Mouse (Mus musculus) MEL (cell line): ENCODE measurements at regions not wholly inside any gene's neighbourhood (a gene's known extent, or its start where the extent isn't known, plus 50 kb on each side); places are given as distances from the start of the nearest gene placed in this dataset.

Experiments
- DNase-seq: peaks from one replicate; pipeline ENCODE4 v3.0.0; 2011; ENCODE audit warnings: low read depth, low spot score
- H3K27ac ChIP-seq: 2 replicates; pipeline ENCODE4 v1.5.1; 2012; ENCODE audit warnings: low read depth, mild to moderate bottlenecking, control low read depth, low read length, moderate library complexity; ENCODE audit not compliant: control insufficient read depth
- H3K27me3 ChIP-seq, 2 experiments: fragments of 150-350 bp in 1 of 2; sonication (generic) in 1 of 2; 2 replicates each; pipeline ENCODE4 v1.6.1; 2012; ENCODE audit warnings: low read length in 2 of 2, mild to moderate bottlenecking in 2 of 2, improper control_type of control experiment in 1 of 2, moderate library complexity in 1 of 2; ENCODE audit not compliant: insufficient read depth in 2 of 2, control insufficient read depth in 1 of 2
- H3K36me3 ChIP-seq, 2 experiments: 2 replicates each; pipeline ENCODE4 v1.6.1; 2012 to 2014; ENCODE audit warnings: low read length in 2 of 2, improper control_type of control experiment in 1 of 2, inconsistent platforms in 1 of 2, mild to moderate bottlenecking in 1 of 2; ENCODE audit not compliant: insufficient read depth in 2 of 2, control insufficient read depth in 1 of 2
- H3K4me1 ChIP-seq, 2 experiments: fragments of 150-350 bp in 1 of 2; sonication (generic) in 1 of 2; 2 replicates each; pipeline ENCODE4 v1.6.1; 2012; ENCODE audit warnings: low read length in 2 of 2, improper control_type of control experiment in 1 of 2, mild to moderate bottlenecking in 1 of 2; ENCODE audit not compliant: insufficient read depth in 2 of 2, control insufficient read depth in 1 of 2
- H3K4me3 ChIP-seq, 2 experiments: fragments of 150-350 bp in 1 of 2; sonication (generic) in 1 of 2; 2 replicates each; pipeline ENCODE4 v1.5.1; 2012; ENCODE audit warnings: low read depth in 2 of 2, low read length in 2 of 2, mild to moderate bottlenecking in 2 of 2, moderate library complexity in 2 of 2, control low read depth in 1 of 2, improper control_type of control experiment in 1 of 2; ENCODE audit not compliant: control insufficient read depth in 1 of 2, insufficient read depth in 1 of 2
- H3K79me2 ChIP-seq: 2 replicates; pipeline ENCODE4 v1.6.1; 2012; ENCODE audit warnings: mild to moderate bottlenecking, low read length, moderate library complexity; ENCODE audit not compliant: control insufficient read depth, poor library complexity, insufficient read depth
- H3K9ac ChIP-seq: 2 replicates; pipeline ENCODE4 v1.6.1; 2012; ENCODE audit warnings: low read depth, mild to moderate bottlenecking, control low read depth, low read length, moderate library complexity; ENCODE audit not compliant: control insufficient read depth, poor library complexity, severe bottlenecking
- H3K9me3 ChIP-seq: fragments of 150-350 bp; sonication (generic); replicated peaks from 2 replicates; pipeline ENCODE4 v1.6.1; 2012; ENCODE audit warnings: mild to moderate bottlenecking, low read length, improper control_type of control experiment, moderate library complexity; ENCODE audit not compliant: insufficient read depth
- BHLHE40 ChIP-seq: IDR thresholded peaks from 2 replicates; pipeline ENCODE4 v1.6.1; 2012; ENCODE audit warnings: low read depth, mild to moderate bottlenecking, inconsistent platforms, low read length, improper control_type of control experiment, borderline replicate concordance
- ELF1 ChIP-seq: IDR thresholded peaks from 2 replicates; pipeline ENCODE4 v1.6.1; 2014; ENCODE audit warnings: low read depth, mild to moderate bottlenecking, inconsistent platforms, low read length, improper control_type of control experiment, moderate library complexity
- EP300 ChIP-seq, 2 experiments: IDR thresholded peaks; 2 replicates each; pipeline ENCODE4 v1.6.1; 2011; ENCODE audit warnings: improper control_type of control experiment in 2 of 2, low read length in 2 of 2, low read depth in 1 of 2, mild to moderate bottlenecking in 1 of 2
- ETS1 ChIP-seq: IDR thresholded peaks from 2 replicates; pipeline ENCODE4 v1.6.1; 2012; ENCODE audit warnings: low read depth, mild to moderate bottlenecking, inconsistent platforms, low read length, improper control_type of control experiment, moderate library complexity
- GABPA ChIP-seq: IDR thresholded peaks from 2 replicates; pipeline ENCODE4 v1.6.1; 2012; ENCODE audit warnings: low read depth, mild to moderate bottlenecking, inconsistent platforms, low read length, improper control_type of control experiment, moderate library complexity
- GATA1 ChIP-seq: IDR thresholded peaks from 2 replicates; pipeline ENCODE4 v1.6.1; 2011; ENCODE audit warnings: low read depth, low read length, improper control_type of control experiment
- HCFC1 ChIP-seq: IDR thresholded peaks from 2 replicates; pipeline ENCODE4 v1.6.1; 2012; ENCODE audit warnings: low read depth, mild to moderate bottlenecking, inconsistent platforms, low read length, improper control_type of control experiment, moderate library complexity
- JUND ChIP-seq: IDR thresholded peaks from 2 replicates; pipeline ENCODE4 v1.6.1; 2011; ENCODE audit warnings: low read depth, mild to moderate bottlenecking, improper control_type of control experiment, low read length
- MAFK ChIP-seq: IDR thresholded peaks from 2 replicates; pipeline ENCODE4 v1.6.1; 2011; ENCODE audit warnings: low read depth, mild to moderate bottlenecking, low read length, improper control_type of control experiment, borderline replicate concordance
- MAX ChIP-seq: IDR thresholded peaks from 2 replicates; pipeline ENCODE4 v1.6.1; 2011; ENCODE audit warnings: low read length, improper control_type of control experiment
- MXI1 ChIP-seq: IDR thresholded peaks from 2 replicates; pipeline ENCODE4 v1.6.1; 2011; ENCODE audit warnings: mild to moderate bottlenecking, low read depth, low read length, improper control_type of control experiment
- MYB ChIP-seq: IDR thresholded peaks from 2 replicates; pipeline ENCODE4 v1.6.1; 2011; ENCODE audit warnings: mild to moderate bottlenecking, low read depth, low read length, improper control_type of control experiment
- MYC ChIP-seq: IDR thresholded peaks from 2 replicates; pipeline ENCODE4 v1.6.1; 2011; ENCODE audit warnings: low read depth, mild to moderate bottlenecking, low read length, improper control_type of control experiment, moderate library complexity
- POLR2A ChIP-seq, 2 experiments: IDR thresholded peaks; 2 replicates each; pipeline ENCODE4 v1.6.1; 2011 to 2012; ENCODE audit warnings: low read length in 2 of 2, mild to moderate bottlenecking in 2 of 2, control low read depth in 1 of 2, improper control_type of control experiment in 1 of 2, low read depth in 1 of 2, moderate library complexity in 1 of 2; ENCODE audit not compliant: control insufficient read depth in 1 of 2, insufficient read depth in 1 of 2, poor library complexity in 1 of 2
- RAD21 ChIP-seq: IDR thresholded peaks from 2 replicates; pipeline ENCODE4 v1.6.1; 2011; ENCODE audit warnings: mild to moderate bottlenecking, low read depth, low read length, improper control_type of control experiment
- RCOR1 ChIP-seq: IDR thresholded peaks from 2 replicates; pipeline ENCODE4 v1.6.1; 2012; ENCODE audit warnings: low read depth, mild to moderate bottlenecking, inconsistent platforms, low read length, improper control_type of control experiment
- SIN3A ChIP-seq: IDR thresholded peaks from 2 replicates; pipeline ENCODE4 v1.6.1; 2012; ENCODE audit warnings: low read length, improper control_type of control experiment, inconsistent platforms
- TAL1 ChIP-seq: IDR thresholded peaks from 2 replicates; pipeline ENCODE4 v1.6.1; 2012; ENCODE audit warnings: mild to moderate bottlenecking, inconsistent platforms, low read length, moderate library complexity, mixed read lengths
- TBP ChIP-seq: IDR thresholded peaks from 2 replicates; pipeline ENCODE4 v1.8.0; 2011; ENCODE audit warnings: low read depth, low read length, improper control_type of control experiment
- TCF12 ChIP-seq: IDR thresholded peaks from 2 replicates; pipeline ENCODE4 v1.6.1; 2014; ENCODE audit warnings: low read depth, mild to moderate bottlenecking, inconsistent platforms, low read length, improper control_type of control experiment, moderate library complexity

- no peaks in the 10 kb centered on the region for H3K9me3 ChIP-seq
- DNase-seq = peak; percentile 81
- H3K4me3 ChIP-seq = no peak overlapping the region
- TF ChIP-seq MYC = 0 out of 2 replicates have a peak, but pooled peaks have one; percentile 24
- TF ChIP-seq BHLHE40 = no peak
- 0 out of 4 replicates have a peak, but pooled peaks of 1 of the 2 experiments have one; percentile 25 for TF ChIP-seq POLR2A (IDR thresholded peaks at IDR 0.05; ENCODE audit: control insufficient read depth in 1 of 2, insufficient read depth in 1 of 2, low read depth in 1 of 2, low read length in 2 of 2, poor library complexity in 1 of 2)
- peak; percentile 93 for TF ChIP-seq TCF12
- TF ChIP-seq EP300 (IDR thresholded peaks at IDR 0.05; ENCODE audit: low read depth in 1 of 2, low read length in 2 of 2) = peak; percentile 90 to 97
- peak; percentile 80 for TF ChIP-seq TAL1
- peak; percentile 70 for TF ChIP-seq SIN3A
- TF ChIP-seq MYB = peak; percentile 83
- peak; percentile 92 for TF ChIP-seq GATA1
- TF ChIP-seq TBP = no peak
- peak; percentile 30; the same call in 1 of the 2 replicates for TF ChIP-seq MAFK
- TF ChIP-seq RAD21 = no peak
- peak; percentile 75 for TF ChIP-seq RCOR1
- TF ChIP-seq ETS1 = peak; percentile 86
- TF ChIP-seq MAX = peak; percentile 27; the same call in 1 of the 2 replicates
- TF ChIP-seq MXI1 = no peak
- H3K9ac ChIP-seq = peak overlapping the region; percentile 10; the same call in 1 of the 2 replicates
- H3K4me1 ChIP-seq = peaks cover 26 to 47% of the 10 kb centered on the region in 2 experiments
- no peaks in the 10 kb centered on the region for H3K27me3 ChIP-seq
- peaks cover 0 to 23% of the 10 kb centered on the region in 2 experiments; a peak in 2 of 4 replicates for H3K36me3 ChIP-seq
- H3K27ac ChIP-seq = peak overlapping the region; percentile 65
- H3K79me2 ChIP-seq = no peaks in the 10 kb centered on the region
These were observed 101.5 kb upstream of the Klf13 start for GRCm38 (mm10) chr7:64040026-64040737.

GRCm38 (mm10) chr7:64037701-64038231, 99.1 kb upstream of the Klf13 start:
- no peak for DNase-seq
- peaks cover 33 to 55% of the 10 kb centered on the region in 2 experiments for H3K4me1 ChIP-seq
- H3K36me3 ChIP-seq = peaks cover 0 to 32% of the 10 kb centered on the region in 2 experiments; a peak in 2 of 4 replicates
- no peak for TF ChIP-seq RAD21
- TF ChIP-seq MAX = no peak
- TF ChIP-seq JUND = no peak
- no peak for TF ChIP-seq MAFK
- no peak for TF ChIP-seq ELF1
- TF ChIP-seq HCFC1 = no peak
- no peak for TF ChIP-seq GABPA
- H3K4me3 ChIP-seq = no peak overlapping the region
- H3K27me3 ChIP-seq = no peaks in the 10 kb centered on the region
- no peak overlapping the region for H3K9ac ChIP-seq
- H3K27ac ChIP-seq = no peak overlapping the region
- no peaks in the 10 kb centered on the region for H3K9me3 ChIP-seq
- H3K79me2 ChIP-seq = no peaks in the 10 kb centered on the region
